Mouse (Mus musculus) thymus, postnatal 14 days (tissue): ENCODE measurements at regions not wholly inside any gene's neighbourhood (a gene's known extent, or its start where the extent isn't known, plus 50 kb on each side); places are given as distances from the start of the nearest gene placed in this dataset.

Experiments used
- DNase-seq: peaks from one replicate; pipeline ENCODE4 v3.0.0; 2021

DNA sequence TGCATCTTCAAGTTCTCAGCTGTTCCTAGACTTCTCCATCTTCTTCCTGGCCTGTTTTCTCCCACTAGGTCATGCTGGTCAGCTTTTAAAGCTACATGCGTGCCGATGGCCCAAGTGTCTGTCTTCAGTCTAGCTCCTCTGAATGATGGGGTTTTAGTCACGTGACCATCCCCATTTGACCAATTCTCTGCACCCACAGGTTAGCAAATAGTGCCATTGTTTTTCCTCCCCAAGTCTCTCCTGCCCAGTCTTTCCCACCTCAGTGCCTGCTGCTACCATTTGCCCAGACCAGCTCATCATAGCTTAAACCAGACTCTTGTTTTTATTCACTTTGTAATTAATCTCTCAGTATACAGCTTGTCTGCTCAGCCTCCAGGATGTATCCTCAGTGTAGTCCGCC, 62.3 kb downstream of the Zfp706 start:
- no peak for DNase-seq

DNA sequence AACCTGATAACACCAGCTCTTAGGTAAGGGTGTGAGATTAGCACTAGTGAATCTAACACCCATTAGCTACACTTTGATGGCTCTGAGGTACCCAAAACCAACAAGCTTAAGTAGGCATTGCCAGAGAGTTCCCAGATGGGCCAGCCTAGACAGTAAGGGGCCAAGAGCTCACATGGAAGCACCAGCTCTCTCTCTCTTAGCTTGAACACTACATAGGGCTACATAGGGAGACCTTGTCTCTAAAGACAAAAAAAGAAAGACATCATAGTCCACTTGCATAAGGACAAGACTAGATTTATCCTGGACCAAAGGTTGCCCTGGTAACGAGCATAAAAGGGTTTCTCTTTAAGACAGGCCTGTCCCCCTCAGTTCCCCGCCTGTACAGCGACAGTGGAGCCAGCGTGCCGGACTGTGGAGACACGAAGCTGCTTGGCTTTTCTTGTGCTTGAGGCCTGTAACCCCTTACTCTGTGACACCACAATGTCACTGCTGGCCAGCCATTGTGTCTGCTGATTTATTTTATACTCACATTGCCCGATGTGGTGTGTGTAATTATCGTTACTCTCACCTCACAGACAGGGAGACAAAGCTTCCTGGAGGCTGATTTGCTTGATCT, 62.9 kb downstream of the Zfp706 start:
- DNase-seq, result no peak

DNA sequence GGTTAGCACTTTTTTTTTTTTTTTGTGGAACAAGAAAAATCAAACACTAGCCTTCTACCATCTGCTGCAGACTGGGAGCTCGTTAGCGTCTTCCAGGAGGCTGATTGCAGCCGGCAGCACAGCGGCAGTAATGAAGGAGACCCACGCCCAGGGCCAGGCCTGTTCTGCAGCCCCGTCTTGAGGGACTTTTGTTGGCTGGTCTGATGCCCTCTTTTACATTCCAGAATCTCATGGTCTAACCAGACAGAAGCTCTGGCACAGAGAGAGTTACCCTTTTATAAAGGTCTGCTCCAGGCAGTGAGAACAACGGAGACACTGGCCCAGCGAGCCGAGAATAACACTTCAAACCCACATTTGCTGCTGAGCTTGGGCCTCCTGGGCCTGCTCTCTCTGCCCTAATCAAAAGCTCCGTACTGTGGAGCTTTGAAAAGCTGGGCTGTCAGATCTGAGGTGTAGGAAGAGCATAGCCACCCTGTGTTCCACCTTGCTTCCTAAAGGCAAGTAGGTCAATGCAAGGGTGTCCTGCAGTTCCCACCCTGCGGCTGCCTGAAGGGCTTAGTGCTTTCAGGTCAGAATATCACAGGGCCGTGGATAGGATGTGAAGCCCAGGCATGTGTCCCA, 64.0 kb downstream of the Zfp706 start:
- no peak for DNase-seq

DNA sequence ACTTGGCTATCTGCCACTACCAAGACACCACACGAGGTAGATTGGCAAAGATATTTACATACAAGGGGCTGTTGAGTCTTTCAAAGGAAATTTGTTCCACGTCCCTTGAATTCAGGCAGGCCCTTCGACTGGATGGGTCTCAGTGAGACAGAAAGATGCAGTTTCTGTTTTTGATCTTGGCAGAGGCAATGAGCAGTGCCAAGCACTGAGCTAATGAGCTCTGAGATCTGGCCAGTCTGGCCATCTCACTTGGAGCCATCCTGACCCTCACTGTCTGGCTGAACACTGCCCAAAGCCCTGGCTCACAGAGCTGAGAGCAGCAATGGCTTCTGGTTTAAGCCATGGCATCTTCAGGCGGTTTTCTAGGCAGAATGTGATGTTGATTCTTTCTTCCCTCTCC, 65.3 kb downstream of the Zfp706 start:
- DNase-seq, result no peak

DNA sequence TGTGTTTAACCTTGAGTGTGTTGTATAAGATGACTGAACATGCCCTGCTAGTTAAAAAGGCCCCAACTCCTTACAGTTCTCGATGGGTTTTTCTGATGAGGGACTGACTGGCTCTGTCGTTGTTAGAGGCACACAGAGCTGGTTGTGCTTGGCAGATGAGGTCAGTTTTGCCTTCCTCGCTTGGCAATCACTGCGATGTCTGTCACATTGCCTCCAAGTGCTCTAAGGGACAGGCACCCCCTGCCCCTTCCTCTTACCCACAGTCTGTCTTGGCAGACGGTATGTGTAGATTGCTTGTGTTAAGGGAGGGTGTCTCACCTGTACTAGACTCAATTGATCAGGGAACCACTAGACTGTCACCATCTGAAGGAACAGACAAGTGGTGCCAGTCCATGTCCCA, 65.8 kb downstream of the Zfp706 start:
- DNase-seq, result no peak

DNA sequence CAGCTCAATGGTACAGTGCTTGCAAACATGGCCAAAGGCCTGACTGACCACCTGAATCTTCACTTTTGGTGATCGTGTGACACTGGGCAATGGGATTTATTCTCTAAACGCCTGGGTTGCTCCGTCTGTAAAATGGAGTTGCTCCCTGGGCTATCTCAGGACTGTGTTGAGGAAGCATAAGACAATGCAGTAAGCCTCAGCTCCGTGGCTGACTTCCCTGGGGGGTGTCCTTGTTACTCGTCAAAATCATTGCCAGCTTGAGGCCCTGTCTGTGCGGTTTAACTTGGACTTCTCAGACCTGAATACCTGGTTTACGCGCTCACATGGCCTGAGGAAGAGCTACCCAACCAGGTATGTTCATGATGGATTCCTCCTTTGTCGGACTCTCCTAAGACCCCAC, 68.0 kb downstream of the Zfp706 start:
- DNase-seq, result no peak

- no peak for DNase-seq
Measured at GRCm38 (mm10) chr15:36939153-36939552, 68.4 kb downstream of the Zfp706 start.

DNA sequence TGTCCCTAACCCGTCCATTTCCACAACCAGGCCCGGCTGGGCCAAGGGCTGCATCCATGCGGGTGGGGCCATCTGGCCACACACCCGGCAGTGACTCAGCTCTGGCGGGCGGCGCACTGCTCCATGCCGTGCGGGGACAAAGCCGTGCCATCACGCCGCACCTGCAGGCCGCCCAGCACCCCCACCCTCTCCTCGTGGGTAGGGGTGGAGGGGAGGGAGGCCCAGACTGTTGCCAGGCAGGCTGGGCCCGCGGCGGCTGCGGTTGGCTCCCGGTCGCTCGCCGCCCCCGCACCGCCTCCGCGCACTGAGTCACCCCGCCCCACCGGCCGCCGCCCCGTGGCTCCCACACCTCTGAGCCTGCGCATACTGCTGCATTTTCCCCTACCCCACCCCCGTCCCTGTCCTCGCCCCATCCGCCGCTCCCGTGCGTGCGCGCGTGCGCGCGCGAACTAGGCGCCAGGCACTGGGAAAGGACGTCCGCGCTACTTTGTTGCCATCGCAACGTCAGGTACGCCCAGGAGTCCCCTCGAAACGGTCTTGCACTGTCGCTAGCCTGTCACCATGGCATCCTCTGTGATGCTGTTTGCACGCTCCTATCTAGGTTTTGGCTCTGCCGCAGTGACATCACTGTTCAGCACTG, 68.9 kb downstream of the Zfp706 start:
- DNase-seq, result peak; percentile 95

- DNase-seq, result peak; percentile 65
Measured at GRCm38 (mm10) chr15:36937757-36938498, 69.6 kb downstream of the Zfp706 start.

DNA sequence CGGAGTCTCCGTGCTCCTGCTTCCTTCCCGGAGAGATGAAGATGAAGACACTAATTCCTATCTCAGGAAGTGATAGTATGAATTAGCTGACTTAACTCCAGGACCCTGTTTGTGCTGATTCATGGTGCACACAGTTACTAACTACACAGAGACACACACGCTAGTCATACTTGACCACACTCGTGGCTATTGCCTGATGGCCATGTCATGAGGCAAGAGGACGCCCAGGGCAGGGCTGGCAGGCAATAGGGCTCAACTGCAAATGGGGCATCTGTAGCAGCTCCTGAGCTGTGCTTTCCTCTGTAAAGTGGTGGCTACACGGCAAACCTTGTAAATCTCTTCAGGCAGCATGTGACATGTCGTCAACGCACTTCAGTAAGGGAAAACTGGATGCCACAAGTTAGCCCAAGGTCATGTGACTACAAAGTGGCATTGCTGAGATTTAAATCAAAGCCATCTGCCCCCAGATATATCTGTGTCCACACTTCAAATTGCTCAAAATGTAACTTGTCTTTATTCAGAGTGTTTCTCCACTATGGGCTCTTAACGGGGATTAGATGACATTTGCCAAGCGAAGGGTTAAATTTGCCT, 70.4 kb downstream of the Zfp706 start:
- DNase-seq, result no peak

DNA sequence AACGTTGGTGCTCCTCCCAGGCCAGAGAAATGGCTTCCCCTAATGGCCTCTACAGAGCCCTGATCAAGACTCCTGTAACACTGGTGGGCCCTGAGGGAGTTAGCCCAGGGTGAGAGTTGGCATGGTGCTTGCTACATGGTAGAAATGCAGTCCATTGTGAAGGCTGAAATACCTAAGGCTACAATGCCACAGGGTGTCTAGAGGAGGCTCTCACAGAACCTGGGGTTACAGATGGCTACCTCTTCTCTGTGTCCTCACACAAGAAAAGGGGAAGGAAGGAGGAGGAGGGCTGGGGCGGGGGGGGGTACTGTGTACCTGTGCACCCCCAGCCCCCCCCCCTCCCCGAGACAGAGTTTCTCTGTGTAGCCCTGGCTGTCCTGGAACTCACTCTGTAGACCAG, 72.8 kb downstream of the Zfp706 start:
- no peak for DNase-seq

DNA sequence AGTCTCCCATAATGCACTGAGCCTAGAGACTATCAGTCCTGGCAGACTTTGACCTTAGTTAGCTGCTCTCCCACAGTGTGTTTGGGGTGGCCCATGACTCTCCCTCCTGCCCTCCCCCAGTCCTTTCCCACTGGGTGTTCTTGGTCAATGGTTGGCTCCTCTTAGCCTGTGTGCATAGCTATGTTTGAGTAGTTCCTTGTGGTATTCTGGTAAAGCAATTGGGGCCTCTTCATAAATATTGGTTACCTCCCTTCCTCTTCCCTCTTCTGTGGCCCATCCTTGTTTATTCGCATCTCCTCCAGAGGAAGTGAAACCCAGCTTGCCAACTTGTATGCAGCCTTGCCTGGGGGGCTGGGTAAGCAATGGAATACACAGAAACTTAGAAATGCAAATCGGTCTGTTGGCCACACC, 74.0 kb downstream of the Zfp706 start:
- no peak for DNase-seq

DNA sequence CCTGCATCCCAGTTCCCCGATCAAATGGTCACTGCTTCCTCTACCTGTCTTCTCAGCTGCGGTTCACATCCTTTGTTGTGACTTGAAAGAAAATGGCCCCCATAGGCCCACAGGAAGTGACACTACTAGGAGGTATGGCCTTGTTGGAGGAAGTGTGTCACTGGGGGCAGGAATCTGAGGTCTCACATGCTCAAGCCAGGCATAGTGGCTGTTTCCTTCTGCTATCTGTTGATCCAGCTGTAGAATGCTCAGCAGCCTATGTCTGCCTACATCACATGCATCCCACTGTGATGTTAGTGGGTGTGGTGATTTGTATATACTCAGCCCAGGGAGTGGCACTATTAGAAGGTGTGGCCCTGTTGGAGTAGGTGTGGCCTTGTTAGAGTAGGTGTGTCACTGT, 76.1 kb downstream of the Zfp706 start:
- DNase-seq, result no peak

- DNase-seq, result no peak
Measured at GRCm38 (mm10) chr15:36930433-36930832, 77.1 kb downstream of the Zfp706 start.

DNA sequence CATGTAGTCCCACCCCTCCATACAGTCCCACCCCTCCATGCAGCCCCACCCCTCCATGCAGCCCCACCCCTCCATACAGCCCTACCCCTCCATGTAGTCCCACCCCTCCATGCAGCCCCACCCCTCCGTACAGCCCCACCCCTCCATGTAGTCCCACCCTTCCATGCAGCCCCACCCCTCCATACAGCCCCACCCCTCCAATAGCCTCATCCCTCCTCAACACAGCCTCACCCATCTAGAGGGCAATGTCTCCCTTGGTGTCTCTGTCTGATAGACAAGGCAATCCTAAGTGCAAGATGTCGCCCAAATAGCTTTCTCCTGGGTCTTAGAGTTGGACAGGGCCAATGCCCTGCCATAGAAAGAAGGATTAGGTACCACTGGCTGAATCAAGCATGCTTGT, 77.8 kb downstream of the Zfp706 start:
- no peak for DNase-seq

DNA sequence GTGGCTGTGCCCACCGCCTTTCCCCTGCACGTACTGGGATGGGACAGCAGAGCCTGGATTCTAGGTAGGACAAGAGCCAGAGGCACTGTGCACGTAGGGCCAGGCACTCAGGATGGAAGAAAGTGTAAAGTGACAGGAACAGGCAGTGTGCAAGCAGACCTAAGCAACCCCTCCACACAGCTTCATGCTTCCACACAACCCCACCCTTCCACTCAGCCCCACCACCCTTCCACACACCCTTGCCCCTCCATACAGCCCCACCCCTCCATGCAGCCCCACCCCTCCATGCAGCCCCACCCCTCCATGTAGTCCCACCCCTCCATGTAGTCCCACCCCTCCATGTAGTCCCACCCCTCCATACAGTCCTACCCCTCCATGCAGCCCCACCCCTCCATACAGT, 78.5 kb downstream of the Zfp706 start:
- no peak for DNase-seq

DNA sequence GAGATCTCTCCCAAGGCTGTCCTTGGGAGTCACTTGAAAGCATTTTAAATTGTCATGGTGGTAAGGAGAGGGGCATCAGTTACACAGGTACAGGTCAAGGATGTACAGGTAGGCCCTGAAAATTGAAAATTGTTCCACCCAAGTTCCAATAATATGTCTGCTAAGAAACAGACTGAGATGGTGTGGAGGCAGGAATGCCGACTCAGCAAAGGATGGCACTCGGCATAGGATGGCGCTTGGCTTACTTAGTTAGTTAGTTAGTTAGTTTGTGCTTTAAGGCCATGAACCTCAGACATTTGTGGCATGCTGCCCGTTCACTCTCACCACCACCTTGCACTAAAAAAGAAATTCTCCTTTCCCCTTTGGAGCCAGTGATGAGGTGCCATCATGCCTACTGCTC, 78.9 kb downstream of the Zfp706 start:
- DNase-seq, result no peak

- peak; percentile 50 for DNase-seq
Measured at GRCm38 (mm10) chr15:36927436-36927835, 80.1 kb downstream of the Zfp706 start.

DNA sequence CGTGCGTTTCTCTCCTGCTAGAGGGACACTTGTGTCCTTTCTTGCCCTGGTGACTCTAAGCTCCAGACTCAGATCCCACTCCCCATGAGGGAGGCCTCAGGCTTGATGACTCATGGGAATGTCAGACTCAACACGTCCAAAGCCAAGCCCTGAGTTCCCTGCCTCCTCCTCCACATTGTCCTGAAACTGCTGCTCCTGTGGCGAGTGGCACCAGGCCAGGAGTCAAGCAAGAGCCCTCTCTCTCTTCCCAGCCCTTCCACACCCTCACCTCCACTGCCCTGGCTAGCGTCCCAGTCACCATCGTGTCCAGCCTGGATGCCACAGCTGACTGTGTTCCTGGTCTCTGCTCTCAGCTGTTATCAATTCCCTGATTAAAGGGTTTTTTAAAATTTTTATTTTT, 83.4 kb downstream of the Zfp706 start:
- DNase-seq, result no peak

GRCm38 (mm10) chr15:36921384-36921783, 86.2 kb downstream of the Zfp706 start:
- DNase-seq, result no peak

- DNase-seq, result no peak
Measured at GRCm38 (mm10) chr15:36920886-36921285, 86.7 kb downstream of the Zfp706 start.

DNA sequence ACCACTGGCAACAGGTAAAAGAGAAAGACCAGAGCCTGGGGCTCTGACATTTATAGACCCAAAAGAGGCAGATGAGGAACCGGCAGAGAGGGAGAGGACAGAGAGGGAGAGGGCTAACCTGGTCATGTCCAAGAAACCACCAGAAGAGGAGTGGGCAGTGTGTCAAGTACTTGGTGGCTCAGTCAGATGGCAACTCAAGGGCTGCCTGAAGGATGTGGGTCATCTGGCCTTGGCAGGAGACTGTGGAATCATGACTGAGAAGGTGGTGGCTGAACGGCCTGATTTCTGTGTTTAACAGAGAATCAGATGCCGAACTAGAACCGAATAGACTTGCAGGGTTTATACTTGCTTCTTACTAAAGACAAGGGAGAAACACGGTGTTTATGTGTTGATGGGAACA, 87.9 kb downstream of the Zfp706 start:
- DNase-seq, result no peak

GRCm38 (mm10) chr15:36919209-36919608, 88.4 kb downstream of the Zfp706 start:
- no peak for DNase-seq

- no peak for DNase-seq
Measured at GRCm38 (mm10) chr15:36916998-36917397, 90.6 kb downstream of the Zfp706 start.
